Mouse (Mus musculus) adrenal gland, adult 10 weeks (tissue): ENCODE measurements around the gene Eras. TPM values are rescaled to one million over a fixed set of nuclear protein-coding genes. Genes with fewer than 3 reads are reported as not detected.

ENCODE experiments used
- polyA plus RNA-seq: library from polyadenylated mRNA; stranded (reverse); fragments of 350-450 nt; fragmentation: Illumina TruSeq; extraction: RNeasy Lipid Tissue Mini Kit (QIAGEN cat#74804); gene quantifications from one replicate; pipeline ENCODE4 v1.2.3, GENCODE M21; 2014; ENCODE audit warnings: low read depth, low replicate concordance

The Eras gene
- polyA plus RNA-seq: not detected

GRCm38 (mm10) chrX:7928270-7928790, at the start of gene Eras:
Gene Eras, minus strand, starts transcription at chrX:7928607.

GRCm38 (mm10) chrX:7977892-7978291, 49.5 kb upstream of the Eras start, which contains the start of gene Gata1:
Gene Gata1, minus strand, starts transcription at chrX:7978071.

GRCm38 (mm10) chrX:7947108-7947899, 18.9 kb upstream of the Eras start, which contains the start of gene Hdac6:
Gene Hdac6, minus strand, starts transcription at chrX:7947889.

GRCm38 (mm10) chrX:7919601-7920383, 8.6 kb downstream of the Eras start, which contains the start of gene Pcsk1n:
Gene Pcsk1n, plus strand, starts transcription at chrX:7919822.

GRCm38 (mm10) chrX:7909242-7909641, 19.2 kb downstream of the Eras start, which contains the start of gene Gm10490:
Gene Gm10490, plus strand, starts transcription at chrX:7909542.

GRCm38 (mm10) chrX:7907735-7908134, 20.7 kb downstream of the Eras start, which contains the start of gene Gm10491:
Gene Gm10491, minus strand, starts transcription at chrX:7907835.

GRCm38 (mm10) chrX:7898880-7899874, 29.2 kb downstream of the Eras start, which contains the start of the genes Pqbp1 and Timm17b:
Gene Pqbp1, minus strand, starts transcription at chrX:7899269.
Gene Timm17b, plus strand, starts transcription at chrX:7899357.

GRCm38 (mm10) chrX:7883841-7884567, 44.4 kb downstream of the Eras start, which contains the start of gene Slc35a2:
Gene Slc35a2, plus strand, starts transcription at chrX:7884028.

GRCm38 (mm10) chrX:7878007-7878419, 50.4 kb downstream of the Eras start, which contains the start of gene Pim2:
Gene Pim2, plus strand, starts transcription at chrX:7878262.

Other genes with a start within 250 kb of the Eras start
- 0.29 TPM for gene Magix, start 247.4 kb downstream of the Eras start, polyA plus RNA-seq
- 96.3 TPM for gene Gpkow, start 231.5 kb downstream of the Eras start, polyA plus RNA-seq
- gene Wdr45, start 214.3 kb downstream of the Eras start, polyA plus RNA-seq: 9.0 TPM
- gene Gm45208, start 206.4 kb downstream of the Eras start, polyA plus RNA-seq: not detected
- gene Praf2, start 200.2 kb downstream of the Eras start, polyA plus RNA-seq: 8.2 TPM
- 0.23 TPM for gene Ccdc120, start 177.7 kb downstream of the Eras start, polyA plus RNA-seq
- 10.4 TPM for gene Tfe3, start 166.0 kb downstream of the Eras start, polyA plus RNA-seq
- gene Gripap1, start 138.8 kb downstream of the Eras start, polyA plus RNA-seq: 28.3 TPM
- 1.5 TPM for gene Kcnd1, start 106.3 kb downstream of the Eras start, polyA plus RNA-seq
- gene Otud5, start 87.2 kb downstream of the Eras start, polyA plus RNA-seq: 35.6 TPM
- gene Pim2, start 50.3 kb downstream of the Eras start, polyA plus RNA-seq: 9.1 TPM
- 7.2 TPM for gene Slc35a2, start 44.6 kb downstream of the Eras start, polyA plus RNA-seq
- gene Pqbp1, start 29.3 kb downstream of the Eras start, polyA plus RNA-seq: 45.8 TPM
- 7.5 TPM for gene Timm17b, start 29.2 kb downstream of the Eras start, polyA plus RNA-seq
- not detected for gene Gm10491, start 20.8 kb downstream of the Eras start, polyA plus RNA-seq
- not detected for gene Gm10490, start 19.1 kb downstream of the Eras start, polyA plus RNA-seq
- gene Pcsk1n, start 8.8 kb downstream of the Eras start, polyA plus RNA-seq: not detected
- 1.9 TPM for gene Hdac6, start 19.3 kb upstream of the Eras start, polyA plus RNA-seq
- not detected for gene Gata1, start 49.5 kb upstream of the Eras start, polyA plus RNA-seq
- not detected for gene Glod5, start 89.9 kb upstream of the Eras start, polyA plus RNA-seq
- gene Suv39h1, start 146.2 kb upstream of the Eras start, polyA plus RNA-seq: 7.9 TPM
- gene Was, start 161.9 kb upstream of the Eras start, polyA plus RNA-seq: 0.64 TPM
- 69.2 TPM for gene Wdr13, start 204.3 kb upstream of the Eras start, polyA plus RNA-seq
- 286 TPM for gene Rbm3, start 217.3 kb upstream of the Eras start, polyA plus RNA-seq
- 0.64 TPM for gene Tbc1d25, start 247.6 kb upstream of the Eras start, polyA plus RNA-seq